Mouse (Mus musculus) cerebellum, adult 11 months (tissue): ENCODE results near the gene 1700007K13Rik.

Experiments used
- DNase-seq: peaks from one replicate; pipeline ENCODE4 v3.0.0; 2022

1700007K13Rik gene

GRCm38 (mm10) chr2:28468486-28469225 lies 2.5 kb upstream of the 1700007K13Rik start:
- no peak for DNase-seq

GRCm38 (mm10) chr2:28467860-28468485 lies 1.8 kb upstream of the 1700007K13Rik start, which contains the start of gene Mrps2:
TSS of gene Mrps2 (plus strand) at chr2:28468066.
- peak; percentile 81 for DNase-seq

- DNase-seq, result no peak
Observed at GRCm38 (mm10) chr2:28464919-28465318, 1.2 kb downstream of the 1700007K13Rik start.

- peak; percentile 59 for DNase-seq
Observed at GRCm38 (mm10) chr2:28463919-28464318, 2.2 kb downstream of the 1700007K13Rik start.

- DNase-seq, result no peak
Observed at GRCm38 (mm10) chr2:28456616-28457015, 9.5 kb downstream of the 1700007K13Rik start.

- DNase-seq, result no peak
Observed at GRCm38 (mm10) chr2:28453539-28453938, 12.6 kb downstream of the 1700007K13Rik start.

- no peak for DNase-seq
Observed at GRCm38 (mm10) chr2:28451663-28452062, 14.5 kb downstream of the 1700007K13Rik start.

GRCm38 (mm10) chr2:28447315-28447670 lies 18.8 kb downstream of the 1700007K13Rik start:
- DNase-seq, result no peak

GRCm38 (mm10) chr2:28446515-28447314 lies 19.4 kb downstream of the 1700007K13Rik start, which contains the start of gene Ppp1r26:
TSS of gene Ppp1r26 (plus strand) at chr2:28446800.
- peak; percentile 49 for DNase-seq

- DNase-seq, result no peak
Observed at GRCm38 (mm10) chr2:28446181-28446514, 20.0 kb downstream of the 1700007K13Rik start.

- no peak for DNase-seq
Observed at GRCm38 (mm10) chr2:28445082-28445481, 21.1 kb downstream of the 1700007K13Rik start.

GRCm38 (mm10) chr2:28440842-28441241 lies 25.3 kb downstream of the 1700007K13Rik start:
- DNase-seq, result no peak

- no peak for DNase-seq
Observed at GRCm38 (mm10) chr2:28435401-28435800, 30.7 kb downstream of the 1700007K13Rik start.

- DNase-seq, result no peak
Observed at GRCm38 (mm10) chr2:28433512-28433911, 32.6 kb downstream of the 1700007K13Rik start.

GRCm38 (mm10) chr2:28432811-28433210 lies 33.3 kb downstream of the 1700007K13Rik start:
- no peak for DNase-seq

- DNase-seq, result no peak
Observed at GRCm38 (mm10) chr2:28430846-28431245, 35.3 kb downstream of the 1700007K13Rik start.

GRCm38 (mm10) chr2:28427226-28427625 lies 38.9 kb downstream of the 1700007K13Rik start:
- no peak for DNase-seq

- no peak for DNase-seq
Observed at GRCm38 (mm10) chr2:28423167-28423566, 43.0 kb downstream of the 1700007K13Rik start.

- DNase-seq, result peak; percentile 93
Observed at GRCm38 (mm10) chr2:28419898-28420297, 46.2 kb downstream of the 1700007K13Rik start.

GRCm38 (mm10) chr2:28418034-28418433 lies 48.1 kb downstream of the 1700007K13Rik start:
- peak; percentile 93 for DNase-seq

- peak; percentile 55 for DNase-seq
Observed at GRCm38 (mm10) chr2:28416511-28416910, 49.6 kb downstream of the 1700007K13Rik start.

- DNase-seq, result peak; percentile 96
Observed at GRCm38 (mm10) chr2:28415387-28416024, 50.6 kb downstream of the 1700007K13Rik start.

- DNase-seq, result no peak
Observed at GRCm38 (mm10) chr2:28414757-28415137, 51.4 kb downstream of the 1700007K13Rik start.
